Mouse (Mus musculus): Measurements from ENCODE around the gene Pde3b. TPM values are rescaled to one million over a fixed set of nuclear protein-coding genes. Genes with fewer than 3 reads are reported as not detected.

The Pde3b gene
- polyA plus RNA-seq, 1 experiment from 2014 or later, result 8.0 TPM

GRCm38 (mm10) chr7:114581200-114581599 lies 166.1 kb downstream of the Pde3b start:
- H3K27ac ChIP-seq (replicated peaks), result no peak overlapping the region
- WGBS, result 91% methylated on average over 5 of the region's 5 CpGs

GRCm38 (mm10) chr7:114582441-114582840 lies 167.4 kb downstream of the Pde3b start:
- no peaks in the 10 kb centered on the region for H3K9me3 ChIP-seq (replicated peaks)
- no peaks in the 10 kb centered on the region for H3K36me3 ChIP-seq
- H3K27ac ChIP-seq (replicated peaks), result no peak overlapping the region
- H3K4me1 ChIP-seq, result no peaks in the 10 kb centered on the region
- H3K4me3 ChIP-seq, result no peak overlapping the region
- no peaks in the 10 kb centered on the region for H3K27me3 ChIP-seq (ENCODE audit: low read depth, poor library complexity, severe bottlenecking)
- DNase-seq (ENCODE audit: low spot score), result no peak
- WGBS, result 51% methylated on average over 2 of the region's 2 CpGs

More at GRCm38 (mm10) chr7:114581200-114581599, 166.1 kb downstream of the Pde3b start:
- no peak overlapping the region for H3K4me3 ChIP-seq
- H3K9me3 ChIP-seq (replicated peaks), result no peaks in the 10 kb centered on the region
- no peaks in the 10 kb centered on the region for H3K4me1 ChIP-seq
- H3K27me3 ChIP-seq (ENCODE audit: low read depth, poor library complexity, severe bottlenecking), result no peaks in the 10 kb centered on the region
- H3K36me3 ChIP-seq, result no peaks in the 10 kb centered on the region
- DNase-seq (ENCODE audit: low spot score), result no peak

Other genes starting within 250 kb of the Pde3b start
- 95.6 and 100 TPM in 2 replicates for gene Copb1, start 160.6 kb upstream of the Pde3b start, polyA plus RNA-seq (2016; fragmentation: Nextera tagmentation; extraction: Ambion mirVana)
- gene Psma1, start 139.2 kb upstream of the Pde3b start, polyA plus RNA-seq (2016; fragmentation: Nextera tagmentation; extraction: Ambion mirVana), result 507 and 521 TPM in 2 replicates
- gene Cyp2r1, start 147.7 kb downstream of the Pde3b start, polyA plus RNA-seq (2016; fragmentation: Nextera tagmentation; extraction: Ambion mirVana), result 1.2 and 1.4 TPM in 2 replicates
- 10.1 and 14.7 TPM in 2 replicates for gene Calca, start 221.1 kb downstream of the Pde3b start, polyA plus RNA-seq (2016; fragmentation: Nextera tagmentation; extraction: Ambion mirVana)